Mouse (Mus musculus): ENCODE measurements around the gene Emilin1.

Emilin1 gene

GRCm38 (mm10) chr5:30907413-30908059, 5.7 kb upstream of the Emilin1 start, which contains the start of gene Ost4:
Gene Ost4, minus strand, starts transcription at chr5:30907788.
- peak; percentile 98 for DNase-seq (ENCODE audit: low spot score)

DNA sequence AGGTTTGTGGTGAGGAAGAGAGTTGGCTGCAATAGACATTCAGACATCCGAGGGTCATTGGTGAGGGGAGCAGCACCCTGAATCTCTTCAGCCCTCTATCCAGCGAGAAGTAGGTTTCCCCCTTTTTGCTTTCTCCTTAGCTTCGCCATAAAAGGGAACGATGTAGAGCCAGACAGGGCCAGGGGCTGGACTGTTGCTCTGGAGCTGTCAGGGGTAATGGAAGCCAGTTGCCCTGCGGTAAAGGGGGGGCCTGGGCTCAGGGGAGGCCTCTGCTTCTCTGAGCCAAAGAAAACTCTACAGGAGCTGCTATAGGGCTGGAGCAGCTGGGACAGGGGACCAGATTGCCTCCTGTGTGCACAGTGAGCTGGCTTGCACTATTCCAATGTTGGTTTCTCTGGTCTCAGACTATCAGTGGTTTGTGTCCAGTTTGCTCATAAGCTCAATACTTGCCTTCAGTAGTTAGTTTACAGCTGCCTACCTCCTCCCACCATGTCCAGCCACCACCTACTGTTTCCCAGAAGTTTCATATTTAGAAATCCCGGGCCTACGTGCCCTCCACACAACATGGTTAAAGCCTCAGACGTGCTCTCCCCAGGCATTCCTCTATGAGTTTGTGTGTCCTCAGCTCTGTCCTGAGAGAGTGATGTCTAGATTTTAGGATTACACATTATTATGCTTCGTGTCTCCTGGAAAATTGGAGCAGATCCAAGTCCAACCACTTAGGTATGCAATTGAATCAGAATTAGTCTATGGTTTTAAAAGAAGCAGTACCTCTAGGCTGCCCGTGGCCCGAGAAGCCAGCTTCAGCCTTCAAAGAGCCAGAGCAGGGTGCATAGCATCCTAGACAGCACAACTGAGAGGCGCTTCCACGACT, 4.5 kb upstream of the Emilin1 start:
- DNase-seq (ENCODE audit: low spot score) = no peak

- DNase-seq (ENCODE audit: low spot score) = no peak
Measured at GRCm38 (mm10) chr5:30909300-30909659, 3.9 kb upstream of the Emilin1 start.

- DNase-seq (ENCODE audit: low spot score) = no peak
Measured at GRCm38 (mm10) chr5:30909863-30910262, 3.3 kb upstream of the Emilin1 start.

- DNase-seq (ENCODE audit: low spot score) = no peak
Measured at GRCm38 (mm10) chr5:30910481-30910880, 2.7 kb upstream of the Emilin1 start.

DNA sequence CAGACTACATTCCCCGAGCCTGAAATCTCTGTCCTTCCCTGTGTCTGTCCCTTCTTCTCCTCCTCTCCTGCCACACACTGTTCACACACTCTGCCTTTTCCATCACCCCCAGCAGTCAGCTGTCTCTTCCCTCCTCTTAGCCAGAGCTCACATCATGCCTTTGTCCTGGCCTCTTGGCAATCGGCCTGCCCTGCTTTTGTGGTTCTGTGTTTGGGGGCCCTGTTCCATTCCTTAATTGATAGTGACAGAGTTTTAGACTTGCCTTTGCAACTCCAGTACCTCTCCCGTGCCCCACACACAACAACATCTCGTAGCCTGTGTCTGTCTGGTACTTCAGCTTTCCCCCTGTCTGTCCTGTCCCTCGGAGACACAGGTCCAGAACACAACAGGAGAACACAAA, 1.0 kb upstream of the Emilin1 start:
- DNase-seq (ENCODE audit: low spot score) = no peak

DNA sequence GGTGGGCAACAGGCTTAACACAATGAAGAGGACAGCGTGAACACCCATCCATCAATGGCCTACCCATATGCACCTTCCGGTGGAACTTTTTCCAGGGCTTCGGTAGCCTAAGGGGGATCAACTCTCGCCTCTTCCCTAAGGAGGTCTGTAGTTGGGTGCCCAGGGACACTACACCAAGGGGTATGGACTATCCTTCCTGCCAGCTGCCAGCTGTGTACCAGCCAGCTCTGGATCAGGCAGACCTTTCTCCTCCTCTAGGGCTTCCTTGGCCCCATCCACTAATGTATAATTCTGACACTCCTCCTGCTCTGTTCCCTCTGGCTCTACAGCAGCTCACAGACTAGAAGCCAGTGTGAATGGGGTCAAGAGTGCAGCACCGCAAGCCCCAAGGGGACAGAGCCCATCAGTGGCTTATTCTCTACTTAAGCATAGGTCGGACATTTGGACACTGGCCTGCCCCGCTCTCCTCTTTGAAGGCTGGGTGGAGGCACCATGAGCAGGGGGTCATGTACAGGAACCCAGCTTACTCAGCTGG, 966 bp downstream of the Emilin1 start:
- no peak for DNase-seq (ENCODE audit: low spot score)

GRCm38 (mm10) chr5:30914849-30915248, 1.6 kb downstream of the Emilin1 start:
- no peak for DNase-seq (ENCODE audit: low spot score)

- DNase-seq (ENCODE audit: low spot score) = no peak
Measured at GRCm38 (mm10) chr5:30915456-30915855, 2.3 kb downstream of the Emilin1 start.

DNA sequence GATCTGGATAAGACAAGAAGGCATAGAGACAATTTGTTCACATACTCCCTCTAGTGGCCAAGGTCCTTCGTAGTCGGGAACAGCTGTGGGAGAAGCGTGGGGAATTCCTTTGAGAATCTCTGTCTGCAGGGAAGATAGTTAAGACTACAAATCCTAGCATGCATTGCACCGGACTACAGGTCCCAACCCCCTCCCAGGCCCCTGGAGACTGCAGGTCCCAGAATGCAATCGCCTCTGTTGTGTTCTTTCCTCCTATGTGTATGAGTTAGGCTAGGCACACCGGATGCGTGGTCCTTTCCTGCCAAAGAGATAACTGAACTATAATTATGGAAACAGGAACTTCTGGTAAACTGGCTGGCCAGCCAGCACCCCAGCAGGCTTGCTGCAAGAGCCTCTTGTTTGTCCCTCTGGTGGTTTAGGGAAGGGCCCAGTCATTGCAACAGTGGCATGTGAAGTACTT, 2.8 kb downstream of the Emilin1 start:
- peak; percentile 84 for DNase-seq (ENCODE audit: low spot score)

DNA sequence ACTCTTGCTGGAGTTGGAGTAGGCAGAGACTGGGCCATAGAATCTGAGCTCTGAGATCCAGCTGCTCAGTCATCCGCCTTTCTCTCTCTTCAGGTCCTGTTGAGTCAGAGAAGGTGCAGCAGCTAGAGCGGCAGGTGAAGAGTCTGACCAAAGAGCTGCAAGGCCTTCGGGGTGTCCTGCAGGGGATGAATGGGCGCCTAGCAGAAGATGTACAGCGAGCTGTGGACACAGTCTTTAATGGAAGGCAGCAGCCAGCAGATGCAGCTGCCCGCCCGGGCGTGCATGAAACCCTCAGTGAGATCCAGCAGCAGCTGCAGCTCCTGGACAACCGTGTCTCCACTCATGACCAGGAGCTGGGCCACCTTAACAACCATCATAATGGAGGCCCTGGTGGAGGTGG, 3.6 kb downstream of the Emilin1 start:
- DNase-seq (ENCODE audit: low spot score) = no peak

DNA sequence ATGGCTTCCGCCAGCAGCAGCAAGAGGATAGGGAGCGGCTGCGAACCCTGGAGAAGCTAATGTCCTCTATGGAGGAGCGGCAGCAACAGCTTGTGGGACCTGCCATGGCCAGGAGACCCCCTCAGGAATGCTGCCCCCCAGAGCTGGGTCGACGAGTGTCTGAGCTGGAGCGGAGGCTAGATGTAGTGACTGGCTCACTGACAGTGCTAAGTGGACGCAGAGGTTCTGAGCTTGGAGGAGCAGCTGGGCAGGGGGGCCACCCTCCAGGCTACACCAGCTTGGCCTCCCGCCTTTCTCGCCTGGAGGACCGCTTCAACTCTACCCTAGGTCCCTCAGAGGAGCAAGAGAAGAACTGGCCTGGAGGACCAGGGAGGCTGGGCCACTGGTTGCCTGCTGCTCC, 4.1 kb downstream of the Emilin1 start:
- DNase-seq (ENCODE audit: low spot score) = no peak

- no peak for DNase-seq (ENCODE audit: low spot score)
Measured at GRCm38 (mm10) chr5:30917891-30918670, 4.9 kb downstream of the Emilin1 start.

GRCm38 (mm10) chr5:30918691-30919090, 5.5 kb downstream of the Emilin1 start:
- no peak for DNase-seq (ENCODE audit: low spot score)

DNA sequence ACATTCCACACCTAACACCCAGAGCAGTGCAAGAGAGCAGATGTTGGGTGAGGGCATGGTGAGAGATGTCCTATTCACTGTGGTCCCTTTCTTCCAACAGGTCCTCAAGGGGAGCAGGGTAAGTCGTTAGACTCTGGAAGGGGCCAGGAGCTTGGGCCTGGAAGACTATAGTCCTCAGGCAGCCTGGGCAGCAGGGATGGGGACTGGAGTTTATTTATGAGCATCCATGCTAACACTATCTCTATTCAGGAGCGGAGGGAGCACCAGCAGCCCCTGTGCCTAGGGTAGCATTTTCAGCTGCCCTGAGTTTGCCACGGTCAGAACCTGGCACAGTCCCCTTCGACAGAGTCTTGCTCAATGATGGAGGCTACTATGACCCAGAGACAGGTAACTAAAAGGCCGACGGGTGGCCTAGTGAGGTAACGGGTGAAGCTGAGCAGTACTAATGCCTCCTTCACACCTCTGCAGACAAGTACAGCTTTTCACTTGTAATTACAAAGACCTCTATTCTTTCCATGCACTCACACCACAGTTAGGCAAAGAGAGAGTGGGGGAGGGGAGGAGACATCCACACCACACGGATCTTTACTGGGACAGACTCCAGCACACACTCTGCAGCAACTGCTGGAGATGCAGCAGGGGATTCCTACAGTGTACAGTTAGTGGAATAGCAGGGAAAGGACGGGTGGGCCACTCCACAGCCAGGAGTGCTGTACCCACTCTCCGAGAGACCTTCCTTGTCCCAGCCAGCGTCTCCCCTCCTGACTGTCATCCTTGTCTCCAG, 6.8 kb downstream of the Emilin1 start:
- DNase-seq (ENCODE audit: low spot score) = no peak

GRCm38 (mm10) chr5:30920621-30921020, 7.4 kb downstream of the Emilin1 start:
- DNase-seq (ENCODE audit: low spot score) = no peak

GRCm38 (mm10) chr5:30921256-30922033, 8.2 kb downstream of the Emilin1 start, which contains the start of gene Khk:
Gene Khk, plus strand, starts transcription at chr5:30921431.
- DNase-seq (ENCODE audit: low spot score) = peak; percentile 98

DNA sequence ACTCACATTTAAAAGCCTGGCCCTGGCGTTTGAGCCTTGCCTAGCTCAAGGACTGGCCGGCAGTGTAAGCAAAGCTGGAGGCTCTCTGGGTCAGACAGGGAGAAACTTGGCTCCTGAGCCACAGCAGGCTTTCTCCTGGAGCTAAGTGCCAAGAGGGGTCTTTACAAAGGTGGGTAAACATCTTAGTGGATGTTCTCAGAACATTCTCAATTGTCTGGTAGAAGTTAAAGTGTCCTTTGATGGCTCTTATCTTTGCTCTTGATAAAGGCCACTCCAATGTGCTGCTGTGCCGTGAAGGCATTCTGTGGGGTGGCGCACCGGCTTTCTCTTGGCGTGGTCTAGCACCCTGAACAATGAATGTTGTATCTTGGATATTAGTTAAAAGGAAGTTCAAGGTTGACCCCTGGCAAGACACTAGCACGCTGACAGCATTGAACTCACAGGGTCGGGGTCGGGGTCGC, 9.4 kb downstream of the Emilin1 start:
- DNase-seq (ENCODE audit: low spot score) = no peak

DNA sequence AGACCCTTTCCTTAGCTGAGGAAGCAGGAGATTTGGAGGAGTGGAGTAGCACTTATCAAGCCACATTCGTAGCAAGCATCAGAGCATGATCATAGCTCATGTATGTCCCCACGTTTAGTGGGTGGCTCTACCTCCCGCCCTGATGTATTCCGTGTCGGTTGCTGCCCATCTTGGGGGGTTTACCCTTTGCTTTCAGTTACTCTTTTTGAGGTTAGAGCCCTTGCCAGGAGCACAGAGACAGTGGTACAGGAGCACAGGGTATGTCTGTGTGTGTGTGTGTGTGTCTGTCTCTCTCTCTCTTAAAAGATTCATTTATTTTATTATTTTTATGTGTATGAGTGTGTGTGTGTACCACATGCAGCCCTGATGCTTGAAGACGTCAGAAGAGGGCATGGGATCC, 9.9 kb downstream of the Emilin1 start:
- DNase-seq (ENCODE audit: low spot score) = no peak

- no peak for DNase-seq (ENCODE audit: low spot score)
Measured at GRCm38 (mm10) chr5:30924614-30925013, 11.4 kb downstream of the Emilin1 start.

DNA sequence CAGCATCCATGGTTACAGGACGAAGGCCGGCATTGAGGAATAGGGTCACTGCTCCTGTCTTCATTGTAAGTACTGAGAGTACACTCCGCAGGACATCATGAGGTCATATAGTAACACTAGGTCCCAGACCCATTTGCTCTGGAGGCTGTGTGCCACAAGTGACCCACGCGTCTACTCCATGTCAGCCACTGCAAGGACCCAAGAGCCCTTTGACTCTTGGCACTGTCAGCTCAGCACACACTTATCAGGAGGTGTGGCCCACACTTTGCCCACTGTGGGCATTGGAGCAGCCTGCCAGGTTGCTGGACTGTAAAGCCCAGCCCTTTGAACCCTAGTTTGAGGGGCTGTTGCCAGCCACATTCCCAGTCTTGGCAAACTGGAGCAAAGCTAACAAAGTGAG, 12.0 kb downstream of the Emilin1 start:
- DNase-seq (ENCODE audit: low spot score) = no peak

Measured in testis, postnatal 10 days (tissue).